In the genomic region with DNA sequence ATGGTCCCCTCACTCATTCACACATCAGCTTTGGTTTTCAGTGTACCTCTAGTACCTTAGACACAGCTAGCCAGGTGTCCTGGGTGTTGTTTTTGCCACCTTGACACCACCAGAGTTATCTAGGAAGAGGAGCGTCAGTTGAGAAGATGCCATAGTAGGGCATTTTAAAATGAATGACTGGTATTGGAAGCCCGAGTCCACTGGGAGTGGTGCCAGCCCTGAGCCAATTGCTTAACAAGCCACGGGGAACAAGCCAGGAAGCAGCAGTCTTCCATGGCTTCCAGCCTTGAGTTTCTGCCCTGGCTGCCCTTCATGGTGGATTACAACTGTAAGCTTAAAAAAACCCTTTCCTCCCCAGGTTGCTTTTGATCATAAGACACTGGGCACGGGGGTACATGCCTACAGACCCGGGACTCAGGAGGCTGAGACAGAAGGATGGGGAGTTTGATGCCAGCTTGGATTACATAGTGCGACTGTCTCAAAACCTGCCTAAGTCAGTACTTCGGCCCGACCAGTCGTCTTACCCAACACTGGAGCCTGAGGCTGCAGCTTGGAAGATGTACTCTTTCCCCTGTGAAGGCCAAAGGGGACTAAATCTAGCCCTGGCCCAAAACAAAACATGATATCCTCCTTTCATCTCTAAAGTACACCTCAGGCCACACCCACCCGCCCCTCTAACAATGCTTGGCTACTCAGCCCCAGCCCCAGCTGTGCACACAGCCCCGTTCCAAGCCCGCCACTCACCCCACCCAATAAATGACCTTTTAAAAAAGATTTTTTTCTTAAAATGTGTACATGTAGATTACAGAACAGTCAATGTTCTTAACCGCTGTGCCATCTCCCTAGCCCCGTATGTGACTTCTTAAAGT, we compare ENCODE assay signal across 8 mouse cellular contexts. TPM values are rescaled to one million over a fixed set of nuclear protein-coding genes. Genes with fewer than 3 reads are reported as not detected.
DNase-seq lines count a peak whose midpoint lies in the region; ATAC-seq lines count a peak whose summit lies in the region.
"Had no signal": no experiment of that assay in that cellular context is flagged by ENCODE, and none has a peak within 500 bp of the region (broad histone marks: within the 10 kb centered on the region; RNA-seq: fewer than 3 reads in every experiment).

No protein-coding gene starts in this region.

- 54% methylated on average over 14 of the region's 14 CpGs for WGBS in kidney, embryonic 16.5 days

- peaks cover 8% of the 10 kb centered on the region; the same call in 1 of the 2 replicates for H3K4me1 ChIP-seq in kidney, embryonic 16.5 days (ENCODE audit: insufficient read depth, low read length)

- H3K27ac ChIP-seq in kidney, embryonic 16.5 days (ENCODE audit: low read length) = no peak overlapping the region
- H3K27ac ChIP-seq: heart, embryonic 15.5 days had no signal

- H3K9me3 ChIP-seq in kidney, embryonic 16.5 days (ENCODE audit: low read length) = no peaks in the 10 kb centered on the region
- H3K9me3 ChIP-seq: heart, embryonic 15.5 days had no signal

- no peak for ATAC-seq in kidney, embryonic 16.5 days (ENCODE audit: low FRiP score, low TSS enrichment)

- no peaks in the 10 kb centered on the region for H3K27me3 ChIP-seq in kidney, embryonic 16.5 days (ENCODE audit: insufficient read depth, low read length)
- H3K27me3 ChIP-seq: heart, embryonic 15.5 days had no signal

- no peak overlapping the region; the same call in 1 of the 2 replicates for H3K9ac ChIP-seq in kidney, embryonic 16.5 days (replicated peaks; ENCODE audit: low read length)
- H3K9ac ChIP-seq: heart, embryonic 15.5 days had no signal

- no peak overlapping the region for H3K4me3 ChIP-seq in kidney, embryonic 16.5 days (ENCODE audit: low read length)
- H3K4me3 ChIP-seq: heart, embryonic 15.5 days had no signal

- no peak overlapping the region for H3K4me2 ChIP-seq in kidney, embryonic 16.5 days (replicated peaks; ENCODE audit: low read depth, low read length)
- H3K4me2 ChIP-seq: heart, embryonic 15.5 days had no signal

- peak; percentile 63 for DNase-seq in kidney, adult 18-20 months
- peak; percentile 22 for DNase-seq in ES-CJ7 (ENCODE audit: low read depth, low spot score)
- DNase-seq in NIH3T3 (ENCODE audit: low read depth) = peak; percentile 83
- DNase-seq in heart, postnatal 4 days = peak; percentile 45
- peak; percentile 50 for DNase-seq in lung, postnatal 36 days
- DNase-seq in embryo, embryonic 10.5 days (ENCODE audit: low spot score) = no peak

- H3K36me3 ChIP-seq in kidney, embryonic 16.5 days (ENCODE audit: insufficient read depth, low read length) = 0 out of 2 replicates have a peak, but pooled peaks cover 2% of the 10 kb centered on the region
- H3K36me3 ChIP-seq: heart, embryonic 15.5 days had no signal

RNA-seq across cellular contexts. Expression of gene Naa38, which starts 5.5 kb away (rescaled TPM):
- polyA plus RNA-seq in kidney, embryonic 16.5 days (2015; fragmentation: Nextera tagmentation; extraction: Ambion mirVana) = 142 and 150 TPM in 2 replicates
- 100 to 1,000 TPM in 1 of 2 experiments, 10 to 100 TPM in 1; 92.3 to 101 TPM for total RNA-seq in heart, postnatal 4 days (2021)

RNA-seq across cellular contexts. Expression of gene Cyb5d1, which starts 5.7 kb away (rescaled TPM):
- 34.0 and 37.3 TPM in 2 replicates for polyA plus RNA-seq in kidney, embryonic 16.5 days (2015; fragmentation: Nextera tagmentation; extraction: Ambion mirVana)
- total RNA-seq in heart, postnatal 4 days (2021) = 10 to 100 TPM; 21.3 to 22.1 TPM

RNA-seq across cellular contexts. Expression of gene Tmem88, which starts 8.3 kb away (rescaled TPM):
- polyA plus RNA-seq in kidney, embryonic 16.5 days (2015; fragmentation: Nextera tagmentation; extraction: Ambion mirVana) = 46.5 and 47.7 TPM in 2 replicates
- total RNA-seq in heart, postnatal 4 days (2021) = 10 to 100 TPM; 37.1 to 38.3 TPM

RNA-seq across cellular contexts. Expression of gene Chd3, which starts 20.6 kb away (rescaled TPM):
- 58.6 and 67.2 TPM in 2 replicates for polyA plus RNA-seq in kidney, embryonic 16.5 days (2015; fragmentation: Nextera tagmentation; extraction: Ambion mirVana)
- 10 to 100 TPM; 75.3 to 76.7 TPM for total RNA-seq in heart, postnatal 4 days (2021)

RNA-seq across cellular contexts. Expression of gene Kdm6b, which starts 23.7 kb away (rescaled TPM):
- polyA plus RNA-seq in kidney, embryonic 16.5 days (2015; fragmentation: Nextera tagmentation; extraction: Ambion mirVana) = 26.0 and 31.3 TPM in 2 replicates
- total RNA-seq in heart, postnatal 4 days (2021) = 10 to 100 TPM; 48.3 to 49.7 TPM
